Mouse (Mus musculus): ENCODE measurements at regions not wholly inside any gene's neighbourhood (a gene's known extent, or its start where the extent isn't known, plus 50 kb on each side); places are given as distances from the start of the nearest gene placed in this dataset.
A peak's percentile ranks its signal among the peaks of the same experiment; 100 is the strongest.

GRCm38 (mm10) chr10:70866737-70867136 lies 211.0 kb upstream of the Phyhipl start:
- ATAC-seq, result no peak
- H3K4me3 ChIP-seq (ENCODE audit: low read depth, low read length), result no peak overlapping the region
- no peaks in the 10 kb centered on the region for H3K36me3 ChIP-seq (ENCODE audit: control insufficient read depth, insufficient read depth, low read length)
- no peak overlapping the region for H3K4me2 ChIP-seq (ENCODE audit: low read length)
- H3K27ac ChIP-seq (ENCODE audit: low read length), result no peak overlapping the region
- no peaks in the 10 kb centered on the region for H3K27me3 ChIP-seq (ENCODE audit: control insufficient read depth, insufficient read depth, low read depth, low read length)
- peaks cover 4% of the 10 kb centered on the region for H3K4me1 ChIP-seq (ENCODE audit: control insufficient read depth, insufficient read depth, low read length)
- 92% methylated on average over 2 of the region's 2 CpGs for WGBS
- no peaks in the 10 kb centered on the region for H3K9me3 ChIP-seq (replicated peaks; ENCODE audit: control insufficient read depth, low read length, poor library complexity, severe bottlenecking)
- no peak overlapping the region for H3K9ac ChIP-seq (ENCODE audit: low read depth, low read length)

DNA sequence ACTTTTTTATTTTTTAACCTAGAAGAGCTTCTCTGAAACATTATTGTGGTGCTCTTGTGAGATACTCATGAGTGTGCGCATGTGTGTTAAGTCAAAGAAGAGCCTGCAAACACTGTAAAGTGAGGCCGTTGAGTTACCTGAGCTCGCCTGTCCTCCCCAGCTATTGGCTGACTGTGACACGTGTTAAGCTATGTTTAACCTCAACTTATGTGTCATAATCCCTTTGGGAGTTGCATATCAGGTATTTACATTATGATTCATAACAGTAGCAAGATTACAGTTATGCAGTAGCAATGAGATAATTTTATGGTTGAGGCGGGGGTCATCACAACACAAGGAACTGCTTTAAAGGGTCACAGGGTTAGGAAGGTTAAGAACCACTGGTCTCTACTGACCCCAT lies 208.9 kb upstream of the Phyhipl start:
- Histone ChIP-seq H3K27ac (ENCODE audit: low read length) (no peak overlapping the region), H3K4me2 (ENCODE audit: low read length) (no peak overlapping the region), H3K36me3 (ENCODE audit: control insufficient read depth, insufficient read depth, low read length) (no peaks in the 10 kb centered on the region), H3K27me3 (ENCODE audit: control insufficient read depth, insufficient read depth, low read depth, low read length) (no peaks in the 10 kb centered on the region), H3K9ac (ENCODE audit: low read depth, low read length) (no peak overlapping the region), H3K9me3 (replicated peaks; ENCODE audit: control insufficient read depth, low read length, poor library complexity, severe bottlenecking) (no peaks in the 10 kb centered on the region), H3K4me3 (ENCODE audit: low read depth, low read length) (no peak overlapping the region), H3K4me1 (ENCODE audit: control insufficient read depth, insufficient read depth, low read length) (peaks cover 20% of the 10 kb centered on the region)
- ATAC-seq, result no peak
- WGBS, result 95% methylated on average over 5 of the region's 5 CpGs

DNA sequence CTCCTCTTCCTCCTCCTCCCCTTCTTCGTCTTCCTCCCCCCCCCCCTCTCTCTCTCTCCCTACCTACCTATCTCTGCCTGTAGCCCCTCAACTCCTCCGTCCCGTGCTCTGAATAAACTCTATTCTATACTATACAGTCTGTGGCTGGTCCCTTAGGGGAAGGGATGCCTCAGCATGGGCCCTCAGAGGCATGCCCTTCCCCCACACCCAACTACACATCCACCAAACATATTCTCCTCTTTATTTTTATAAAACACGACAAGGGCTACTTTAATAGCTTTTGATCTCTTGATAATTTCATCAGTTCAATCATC lies 206.2 kb upstream of the Phyhipl start:
- Histone ChIP-seq H3K27ac (ENCODE audit: low read length) (peak overlapping the region; percentile 74), H3K4me1 (ENCODE audit: control insufficient read depth, insufficient read depth, low read length) (peaks cover 20% of the 10 kb centered on the region), H3K36me3 (ENCODE audit: control insufficient read depth, insufficient read depth, low read length) (no peaks in the 10 kb centered on the region), H3K9ac (ENCODE audit: low read depth, low read length) (no peak overlapping the region), H3K4me2 (ENCODE audit: low read length) (no peak overlapping the region), H3K27me3 (ENCODE audit: control insufficient read depth, insufficient read depth, low read depth, low read length) (no peaks in the 10 kb centered on the region), H3K4me3 (ENCODE audit: low read depth, low read length) (no peak overlapping the region), H3K9me3 (replicated peaks; ENCODE audit: control insufficient read depth, low read length, poor library complexity, severe bottlenecking) (no peaks in the 10 kb centered on the region)
- no peak for ATAC-seq
- 63% methylated on average over 3 of the region's 4 CpGs for WGBS

DNA sequence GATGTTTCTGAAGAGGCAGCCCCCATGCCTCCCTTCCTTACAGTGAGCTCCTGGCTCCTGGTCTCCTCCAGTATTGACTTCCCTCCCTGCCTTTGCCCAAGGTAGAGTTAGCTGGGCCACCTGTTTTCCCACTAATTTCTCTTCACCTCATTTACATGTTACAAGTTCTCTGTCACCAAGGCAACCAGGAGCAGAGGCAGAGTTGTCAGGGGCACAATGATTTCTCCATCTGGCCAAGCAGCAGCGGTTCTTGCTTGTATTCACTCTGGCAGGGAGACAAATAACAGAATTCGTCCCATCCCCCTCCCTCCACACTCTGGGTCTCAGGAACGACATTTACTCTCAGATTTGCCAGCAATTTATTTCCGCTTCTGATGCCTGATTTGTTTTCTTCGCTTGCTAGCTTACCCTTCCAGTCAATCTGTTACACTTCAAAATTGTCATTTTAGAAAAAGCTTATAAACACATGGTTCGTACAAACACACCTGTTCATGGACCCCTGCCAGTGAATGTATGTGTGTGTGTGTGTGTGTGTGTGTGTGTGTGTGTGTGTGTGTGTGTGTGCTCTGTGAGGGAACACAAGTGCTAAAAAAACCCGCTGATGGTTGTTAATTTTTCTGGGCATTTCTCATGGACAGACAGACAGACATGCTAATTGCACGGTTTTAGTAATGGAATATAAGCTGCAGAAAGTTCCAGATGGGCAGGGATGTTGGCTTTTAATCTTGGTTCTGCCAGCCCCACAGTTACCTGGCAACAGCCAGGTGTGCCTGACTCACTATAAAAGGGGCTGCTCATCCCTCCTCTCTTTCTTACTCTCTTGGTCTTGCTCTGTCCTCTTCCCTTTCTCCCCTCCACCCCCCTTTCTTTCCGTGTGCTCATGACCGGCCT lies 205.6 kb upstream of the Phyhipl start:
- peak overlapping the region; percentile 25; the same call in 1 of the 2 replicates for H3K4me2 ChIP-seq (ENCODE audit: low read length)
- H3K27me3 ChIP-seq (ENCODE audit: control insufficient read depth, insufficient read depth, low read depth, low read length), result no peaks in the 10 kb centered on the region
- 31% methylated on average over 10 of the region's 10 CpGs for WGBS
- no peaks in the 10 kb centered on the region for H3K9me3 ChIP-seq (replicated peaks; ENCODE audit: control insufficient read depth, low read length, poor library complexity, severe bottlenecking)
- peaks cover 20% of the 10 kb centered on the region for H3K4me1 ChIP-seq (ENCODE audit: control insufficient read depth, insufficient read depth, low read length)
- no peak overlapping the region for H3K4me3 ChIP-seq (ENCODE audit: low read depth, low read length)
- ATAC-seq, result peak; percentile 82
- H3K27ac ChIP-seq (ENCODE audit: low read length), result peak overlapping the region; percentile 74
- no peak overlapping the region for H3K9ac ChIP-seq (ENCODE audit: low read depth, low read length)
- no peaks in the 10 kb centered on the region for H3K36me3 ChIP-seq (ENCODE audit: control insufficient read depth, insufficient read depth, low read length)

- no peak overlapping the region for H3K4me3 ChIP-seq (ENCODE audit: low read depth, low read length)
- H3K27ac ChIP-seq (ENCODE audit: low read length), result no peak overlapping the region
- no peaks in the 10 kb centered on the region for H3K36me3 ChIP-seq (ENCODE audit: control insufficient read depth, insufficient read depth, low read length)
- H3K4me1 ChIP-seq (ENCODE audit: control insufficient read depth, insufficient read depth, low read length), result peaks cover 20% of the 10 kb centered on the region
- no peak overlapping the region for H3K9ac ChIP-seq (ENCODE audit: low read depth, low read length)
- 84% methylated on average over 14 of the region's 14 CpGs for WGBS
- H3K27me3 ChIP-seq (ENCODE audit: control insufficient read depth, insufficient read depth, low read depth, low read length), result no peaks in the 10 kb centered on the region
- no peak overlapping the region for H3K4me2 ChIP-seq (ENCODE audit: low read length)
- ATAC-seq, result no peak
- H3K9me3 ChIP-seq (replicated peaks; ENCODE audit: control insufficient read depth, low read length, poor library complexity, severe bottlenecking), result no peaks in the 10 kb centered on the region
Observed at GRCm38 (mm10) chr10:70857155-70857820, 201.5 kb upstream of the Phyhipl start.

DNA sequence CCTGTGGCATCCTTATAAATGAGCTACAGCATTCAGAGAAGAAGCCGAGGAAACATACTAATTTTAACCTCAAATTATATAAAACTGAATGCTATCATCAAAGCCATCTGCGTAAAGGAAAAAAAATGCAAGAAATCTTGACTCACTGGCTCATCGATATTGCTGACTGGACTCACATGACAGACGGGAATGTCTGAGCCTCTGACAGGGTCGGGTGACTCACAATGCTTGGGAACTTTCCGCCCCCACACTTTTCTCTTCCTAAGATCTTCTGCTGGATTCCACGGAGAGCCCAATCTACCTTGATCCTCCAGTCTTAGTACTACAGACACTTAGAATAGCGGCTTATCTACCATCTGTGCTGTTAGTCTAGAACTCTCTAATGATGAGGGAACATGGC lies 200.2 kb upstream of the Phyhipl start:
- ATAC-seq, result no peak
- H3K4me3 ChIP-seq (ENCODE audit: low read depth, low read length), result no peak overlapping the region
- 80% methylated on average over 8 of the region's 8 CpGs for WGBS
- no peaks in the 10 kb centered on the region for H3K36me3 ChIP-seq (ENCODE audit: control insufficient read depth, insufficient read depth, low read length)
- no peak overlapping the region for H3K27ac ChIP-seq (ENCODE audit: low read length)
- H3K4me1 ChIP-seq (ENCODE audit: control insufficient read depth, insufficient read depth, low read length), result peaks cover 9% of the 10 kb centered on the region
- no peak overlapping the region for H3K9ac ChIP-seq (ENCODE audit: low read depth, low read length)
- no peak overlapping the region for H3K4me2 ChIP-seq (ENCODE audit: low read length)
- H3K27me3 ChIP-seq (ENCODE audit: control insufficient read depth, insufficient read depth, low read depth, low read length), result no peaks in the 10 kb centered on the region
- no peaks in the 10 kb centered on the region for H3K9me3 ChIP-seq (replicated peaks; ENCODE audit: control insufficient read depth, low read length, poor library complexity, severe bottlenecking)

- H3K4me2 ChIP-seq (ENCODE audit: low read length), result no peak overlapping the region
- ATAC-seq, result no peak
- 95% methylated on average over 4 of the region's 4 CpGs for WGBS
Observed at GRCm38 (mm10) chr10:70853614-70854013, 197.8 kb upstream of the Phyhipl start.

GRCm38 (mm10) chr10:70848141-70848540 lies 192.4 kb upstream of the Phyhipl start:
- 96% methylated on average over 5 of the region's 5 CpGs for WGBS

More at GRCm38 (mm10) chr10:70853614-70854013, 197.8 kb upstream of the Phyhipl start:
- Histone ChIP-seq H3K4me3 (ENCODE audit: low read depth, low read length) (no peak overlapping the region), H3K4me1 (ENCODE audit: control insufficient read depth, insufficient read depth, low read length) (no peaks in the 10 kb centered on the region), H3K27me3 (ENCODE audit: control insufficient read depth, insufficient read depth, low read depth, low read length) (no peaks in the 10 kb centered on the region), H3K27ac (ENCODE audit: low read length) (no peak overlapping the region), H3K9ac (ENCODE audit: low read depth, low read length) (no peak overlapping the region), H3K9me3 (replicated peaks; ENCODE audit: control insufficient read depth, low read length, poor library complexity, severe bottlenecking) (no peaks in the 10 kb centered on the region), H3K36me3 (ENCODE audit: control insufficient read depth, insufficient read depth, low read length) (no peaks in the 10 kb centered on the region)

DNA sequence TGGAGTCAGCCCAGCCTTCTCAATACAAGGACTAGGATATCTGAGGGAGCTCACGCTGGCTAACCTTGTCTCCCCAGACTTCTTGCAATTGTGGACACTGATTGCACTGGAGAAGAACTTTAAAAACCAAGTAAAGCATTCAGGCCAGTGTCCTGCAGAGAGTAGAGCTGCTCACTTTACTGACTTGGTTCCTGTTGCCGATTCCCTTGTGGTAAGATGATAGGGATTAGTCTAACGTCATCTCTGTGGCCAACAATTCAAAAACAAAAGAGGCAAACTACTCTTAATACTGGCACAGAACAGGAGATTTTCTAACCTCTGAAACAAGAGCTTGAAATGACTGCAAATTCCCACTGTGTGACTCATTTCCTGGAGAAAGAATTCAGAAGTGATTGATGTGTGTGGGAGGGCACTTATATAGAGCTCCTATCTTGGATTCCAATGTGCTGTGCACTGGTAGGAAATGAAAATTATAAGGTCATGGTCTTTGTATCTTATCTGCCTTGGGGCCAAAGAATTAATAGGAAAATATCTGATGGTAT lies 191.6 kb upstream of the Phyhipl start:
- Histone ChIP-seq H3K4me3 (ENCODE audit: low read depth, low read length) (no peak overlapping the region), H3K9ac (ENCODE audit: low read depth, low read length) (no peak overlapping the region), H3K4me1 (ENCODE audit: control insufficient read depth, insufficient read depth, low read length) (no peaks in the 10 kb centered on the region), H3K27ac (ENCODE audit: low read length) (no peak overlapping the region), H3K4me2 (ENCODE audit: low read length) (no peak overlapping the region), H3K9me3 (replicated peaks; ENCODE audit: control insufficient read depth, low read length, poor library complexity, severe bottlenecking) (no peaks in the 10 kb centered on the region), H3K36me3 (ENCODE audit: control insufficient read depth, insufficient read depth, low read length) (no peaks in the 10 kb centered on the region), H3K27me3 (ENCODE audit: control insufficient read depth, insufficient read depth, low read depth, low read length) (no peaks in the 10 kb centered on the region)
- ATAC-seq, result no peak
- WGBS, result 66% methylated on average over 3 of the region's 3 CpGs

More at GRCm38 (mm10) chr10:70848141-70848540, 192.4 kb upstream of the Phyhipl start:
- Histone ChIP-seq H3K4me1 (ENCODE audit: control insufficient read depth, insufficient read depth, low read length) (no peaks in the 10 kb centered on the region), H3K27ac (ENCODE audit: low read length) (no peak overlapping the region), H3K9me3 (replicated peaks; ENCODE audit: control insufficient read depth, low read length, poor library complexity, severe bottlenecking) (no peaks in the 10 kb centered on the region), H3K27me3 (ENCODE audit: control insufficient read depth, insufficient read depth, low read depth, low read length) (no peaks in the 10 kb centered on the region), H3K4me3 (ENCODE audit: low read depth, low read length) (no peak overlapping the region), H3K4me2 (ENCODE audit: low read length) (no peak overlapping the region), H3K9ac (ENCODE audit: low read depth, low read length) (no peak overlapping the region), H3K36me3 (ENCODE audit: control insufficient read depth, insufficient read depth, low read length) (no peaks in the 10 kb centered on the region)
- ATAC-seq, result no peak

Measured in midbrain, embryonic 16.5 days (tissue).